Mouse (Mus musculus) liver, embryonic 18 days (tissue): Measurements from ENCODE around the gene Atxn1. TPM values are rescaled to one million over a fixed set of nuclear protein-coding genes. Genes with fewer than 3 reads are reported as not detected.

Experiments used
- polyA plus RNA-seq: library from polyadenylated mRNA; depleted of rRNA; stranded (reverse); fragments of >200 nt; gene quantifications from 2 replicates; pipeline ENCODE4 v1.2.3, GENCODE M21; 2012; rRNA removed

Atxn1 gene
- polyA plus RNA-seq: 3.4 and 4.3 TPM in 2 replicates

GRCm38 (mm10) chr13:45964853-45965593 lies at the start of gene Atxn1:
Atxn1 (minus strand) TSS chr13:45965008.

GRCm38 (mm10) chr13:45507274-45508229 lies 457.3 kb downstream of the Atxn1 start, which contains the start of gene Gmpr:
Gmpr (plus strand) TSS chr13:45507444.

